Mouse (Mus musculus) G1E-ER4 (cell line): ENCODE data around the gene Dock3. TPM values are rescaled to one million over a fixed set of nuclear protein-coding genes. Genes with fewer than 3 reads are reported as not detected.

ENCODE experiments used
- GATA1 ChIP-seq: IDR thresholded peaks from one replicate; pipeline ENCODE4 v1.8.0; 2012; ENCODE audit warnings: low read length, inconsistent platforms
- polyA plus RNA-seq: library from polyadenylated mRNA; stranded (reverse); fragments of >175 nt; gene quantifications from 2 replicates; pipeline ENCODE4 v1.2.3, GENCODE M21; 2012

The Dock3 gene
- polyA plus RNA-seq, 1 experiment: not detected

DNA sequence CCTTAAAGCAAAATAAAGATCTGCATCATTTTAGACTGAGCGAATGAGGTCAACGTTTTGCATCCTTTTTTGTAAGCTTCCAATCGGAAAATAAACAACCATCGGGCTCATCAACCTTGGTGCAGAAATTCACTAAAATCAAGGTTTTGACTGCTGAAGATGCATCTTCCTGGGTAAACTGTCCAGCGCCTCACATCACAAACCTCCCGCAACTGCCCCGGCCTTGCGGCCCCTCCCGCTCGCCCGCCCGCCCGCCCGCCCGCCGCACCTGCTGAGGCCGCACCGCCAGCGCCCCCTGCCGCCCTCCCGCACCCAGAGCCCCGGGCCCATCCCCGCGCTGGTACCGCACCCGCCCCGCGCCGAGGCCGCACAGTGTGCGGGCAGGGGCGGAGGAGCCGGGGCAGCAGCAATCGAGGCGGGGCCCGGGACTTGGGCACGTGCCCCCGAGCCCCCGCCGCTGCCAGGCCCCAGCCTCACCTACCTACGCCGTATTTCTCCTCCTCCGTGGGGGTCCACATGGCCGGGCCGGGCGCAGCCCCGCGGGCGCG is 644 bp downstream of the Dock3 start:
- no peak for TF ChIP-seq GATA1

DNA sequence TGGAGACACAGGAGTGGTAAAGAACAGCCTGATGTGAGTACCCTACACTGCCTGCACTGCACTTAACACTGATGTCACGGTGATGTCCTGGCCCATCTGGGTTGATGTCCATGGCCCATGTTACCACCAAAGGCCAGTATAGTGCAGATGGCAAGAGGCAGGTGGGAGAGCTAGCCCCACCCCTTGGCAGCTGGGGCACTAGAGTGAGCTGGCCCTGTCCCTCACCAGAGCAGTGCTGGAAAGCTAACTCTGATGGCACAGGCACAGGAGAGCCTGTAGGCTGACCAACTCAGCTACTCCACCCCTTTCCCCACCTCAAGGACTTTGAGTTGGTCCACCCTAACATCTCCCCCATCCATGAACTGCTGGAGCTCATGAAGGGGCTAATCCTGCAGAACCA is 7.1 kb downstream of the Dock3 start:
- TF ChIP-seq GATA1: no peak

DNA sequence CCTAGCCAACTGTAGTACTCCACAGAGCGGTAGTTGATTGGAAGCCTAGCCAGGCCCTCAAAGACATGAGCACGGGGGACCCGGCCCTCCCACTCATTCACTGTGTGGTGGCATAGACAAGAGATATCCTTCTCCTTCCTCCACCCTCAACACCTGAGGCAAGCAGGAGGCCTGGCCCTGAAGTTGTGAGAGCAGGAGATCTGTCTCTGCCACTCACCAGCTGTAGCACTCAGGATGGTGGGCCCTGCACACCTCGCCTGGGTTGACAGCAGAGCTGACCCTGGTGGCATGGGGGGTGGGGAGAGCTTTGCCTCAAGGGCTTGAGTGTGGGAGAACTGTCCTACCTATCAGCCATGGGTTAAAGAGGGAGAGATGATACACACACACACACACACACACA is 65.9 kb downstream of the Dock3 start:
- TF ChIP-seq GATA1: no peak

- TF ChIP-seq GATA1: no peak
Observed at GRCm38 (mm10) chr9:107164825-107165224, 66.9 kb downstream of the Dock3 start.

DNA sequence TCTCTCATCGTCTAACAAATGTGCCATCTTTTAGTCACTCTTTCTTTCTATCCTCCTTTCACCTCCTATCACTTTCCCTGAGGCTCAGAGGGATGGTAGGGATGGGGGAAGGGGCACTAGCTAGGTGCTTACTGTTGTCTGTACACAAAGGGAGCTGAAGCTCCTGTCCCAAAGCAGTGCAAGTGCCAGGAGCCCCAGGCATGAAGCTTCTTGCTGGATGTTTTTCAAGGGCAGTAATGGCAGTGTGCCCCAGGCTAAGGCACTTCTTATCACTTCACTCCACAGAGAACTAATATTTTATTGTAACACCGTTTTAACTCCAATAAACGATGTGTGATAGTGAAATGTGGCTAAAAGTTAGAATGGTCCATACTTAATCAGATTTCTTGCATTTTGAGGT is 118.9 kb downstream of the Dock3 start:
- TF ChIP-seq GATA1: no peak

DNA sequence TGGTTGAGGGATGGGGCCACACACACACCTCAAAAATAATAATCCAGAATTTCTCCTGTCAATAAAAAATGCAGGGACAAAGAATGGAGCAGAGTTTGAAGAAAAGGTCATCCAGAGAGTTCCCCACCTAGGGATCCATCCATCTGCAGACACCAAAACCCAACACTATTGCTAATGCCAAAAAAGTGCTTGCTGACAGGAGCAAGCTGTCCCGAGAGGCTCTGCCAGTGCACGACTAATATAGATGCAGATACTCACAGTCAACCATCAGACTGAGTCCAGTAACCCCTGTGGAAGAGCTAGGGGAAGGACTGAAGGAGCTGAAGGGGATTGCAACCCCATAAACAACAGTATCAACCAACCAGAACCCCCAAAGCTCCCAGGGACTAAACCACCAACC is 119.7 kb downstream of the Dock3 start:
- no peak for TF ChIP-seq GATA1

- no peak for TF ChIP-seq GATA1
Observed at GRCm38 (mm10) chr9:107099487-107099886, 132.2 kb downstream of the Dock3 start.

DNA sequence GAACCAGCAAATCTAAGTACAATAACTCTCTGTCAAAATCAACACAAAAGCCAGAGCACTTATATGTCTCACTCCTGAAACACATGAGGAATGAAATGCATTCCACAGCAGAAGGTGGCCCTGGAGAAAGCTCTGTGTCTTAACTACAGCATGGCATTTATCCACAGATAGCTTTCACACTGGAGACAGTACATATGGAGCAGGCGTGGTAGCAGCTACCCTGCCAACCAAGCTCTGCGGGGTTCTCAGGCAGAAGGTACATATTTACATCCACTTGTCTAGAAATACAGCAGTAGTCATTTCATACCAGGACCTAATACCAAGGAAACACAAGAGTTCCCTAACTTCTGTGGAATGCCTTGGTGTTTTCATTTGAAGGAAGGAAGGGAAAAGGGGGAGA is 144.2 kb downstream of the Dock3 start:
- no peak for TF ChIP-seq GATA1

- TF ChIP-seq GATA1: no peak
Observed at GRCm38 (mm10) chr9:107037947-107038346, 193.8 kb downstream of the Dock3 start.

DNA sequence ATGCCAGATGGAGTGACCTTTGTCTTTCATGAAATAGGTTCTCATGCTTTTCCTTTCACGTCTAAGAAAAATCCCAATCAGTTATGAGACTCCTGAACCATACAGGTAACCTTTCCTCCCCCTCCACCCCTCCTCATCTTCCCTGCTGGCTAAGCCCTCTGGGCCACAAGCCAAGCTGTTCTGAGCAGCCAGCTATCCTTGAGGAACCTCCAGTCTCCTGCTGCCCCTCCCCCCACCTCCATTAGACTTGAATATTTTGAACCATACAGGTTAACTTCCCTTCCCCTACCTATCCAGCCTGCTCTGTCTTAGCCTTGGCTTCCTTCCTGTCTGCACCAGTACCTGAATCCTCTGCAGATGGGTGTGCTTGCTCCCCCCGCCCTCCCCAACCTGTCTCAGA is 204.1 kb downstream of the Dock3 start:
- no peak for TF ChIP-seq GATA1

DNA sequence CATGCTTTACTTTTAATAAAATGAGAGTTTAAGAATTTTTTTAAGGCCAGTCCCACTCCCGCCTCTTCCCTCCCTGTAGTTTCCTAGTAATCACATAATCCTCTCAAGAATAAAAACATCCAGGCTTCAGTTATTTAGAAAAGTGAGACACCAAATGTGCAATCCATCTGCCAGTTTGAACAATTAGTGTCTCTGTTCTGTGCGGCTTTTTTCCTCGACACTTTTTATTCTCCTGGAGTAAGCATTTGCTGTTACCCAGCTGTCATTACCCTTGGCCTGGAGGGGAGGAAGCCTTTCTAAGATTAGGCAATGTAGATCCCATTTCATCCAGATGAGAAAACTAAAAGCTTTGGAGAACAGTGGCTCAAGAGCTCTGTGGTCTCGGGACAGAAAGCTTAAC is 221.9 kb downstream of the Dock3 start:
- no peak for TF ChIP-seq GATA1

DNA sequence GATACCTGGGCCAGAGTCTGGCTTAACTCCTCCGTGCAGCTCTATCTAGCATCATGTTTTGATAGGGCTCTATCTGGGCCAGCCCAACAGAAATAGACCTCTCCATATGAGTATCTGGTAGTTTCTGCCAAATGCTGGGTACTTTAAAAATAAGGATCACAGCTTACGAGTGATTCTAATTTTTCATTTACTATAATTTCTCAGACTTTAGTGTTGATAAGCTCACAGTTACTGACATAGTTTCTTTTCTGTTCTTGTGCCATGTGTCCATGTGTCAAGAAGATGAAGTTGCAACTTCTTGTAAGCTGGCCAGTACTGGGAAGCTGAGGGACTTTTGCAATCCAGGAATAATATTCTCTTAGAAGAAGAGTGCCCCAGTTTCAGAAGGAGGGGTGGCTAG is 228.5 kb downstream of the Dock3 start:
- no peak for TF ChIP-seq GATA1

DNA sequence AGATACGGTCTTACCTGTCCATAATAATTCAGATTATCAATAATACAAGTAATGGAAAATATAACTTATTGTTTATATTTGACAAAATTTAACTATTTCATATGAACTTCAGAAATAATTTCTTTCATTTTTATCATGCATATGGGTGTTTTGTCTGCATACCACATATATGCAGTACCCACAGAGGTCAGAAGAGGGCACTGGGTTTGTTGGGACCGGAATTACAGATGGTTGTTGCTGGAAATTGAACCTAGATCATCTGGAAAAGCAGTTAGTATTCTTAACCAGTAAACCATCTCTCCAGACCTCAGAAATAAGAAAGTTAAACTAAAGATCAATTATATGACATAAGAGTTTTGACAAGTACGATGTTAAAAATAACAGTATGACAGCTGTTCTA is 261.0 kb downstream of the Dock3 start:
- TF ChIP-seq GATA1: no peak

- no peak for TF ChIP-seq GATA1
Observed at GRCm38 (mm10) chr9:106958452-106958851, 273.3 kb downstream of the Dock3 start.

DNA sequence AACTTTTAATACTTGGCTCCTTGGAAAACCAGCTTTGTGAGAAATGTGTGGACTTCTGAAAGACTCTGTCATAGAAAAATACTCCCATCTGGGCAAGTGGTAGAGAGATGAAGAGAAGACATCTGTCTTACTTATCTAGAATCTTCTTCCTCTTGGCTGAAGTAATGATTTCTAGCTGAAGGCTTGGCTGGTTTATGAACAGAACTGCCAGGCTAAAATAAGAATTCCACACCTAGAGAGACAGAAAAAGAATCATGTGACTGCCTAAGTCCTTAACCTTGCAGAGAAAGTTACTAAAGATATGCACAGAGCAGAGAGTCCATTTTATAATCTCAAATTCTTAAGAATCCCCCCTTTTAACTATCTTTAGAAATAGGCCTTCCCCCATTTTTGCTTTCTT is 276.2 kb downstream of the Dock3 start:
- TF ChIP-seq GATA1: no peak

GRCm38 (mm10) chr9:106934998-106935397 is 296.7 kb downstream of the Dock3 start:
- no peak for TF ChIP-seq GATA1

- no peak for TF ChIP-seq GATA1
Observed at GRCm38 (mm10) chr9:106914878-106915277, 316.8 kb downstream of the Dock3 start.

- no peak for TF ChIP-seq GATA1
Observed at GRCm38 (mm10) chr9:106913759-106914158, 317.9 kb downstream of the Dock3 start.

DNA sequence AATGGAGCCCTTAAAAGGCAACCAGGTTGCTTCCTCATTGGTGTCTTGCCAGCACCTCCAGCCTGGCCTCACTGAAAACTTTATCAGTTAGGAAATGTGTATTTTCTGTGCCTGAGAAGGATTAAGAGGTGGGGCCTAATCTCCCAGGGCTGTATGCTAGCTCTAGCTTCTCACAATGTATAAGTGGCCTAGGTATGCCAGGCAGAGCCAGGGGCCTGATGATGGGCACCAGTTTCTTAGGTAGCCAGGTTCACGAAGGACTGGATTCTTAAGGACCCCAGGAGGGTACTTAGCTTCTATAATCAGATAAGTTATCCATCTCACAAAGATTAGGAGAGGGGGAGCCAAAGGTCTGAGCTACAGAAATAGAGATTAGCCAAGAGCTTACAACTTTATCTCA is 320.1 kb downstream of the Dock3 start:
- no peak for TF ChIP-seq GATA1
